Mouse (Mus musculus) adrenal gland, postnatal 14 days (tissue): ENCODE results near the gene Chmp6. TPM values are rescaled to one million over a fixed set of nuclear protein-coding genes. Genes with fewer than 3 reads are reported as not detected.

Experiments
- DNase-seq: peaks from one replicate; pipeline ENCODE4 v3.0.0; 2021; ENCODE audit warnings: mixed read lengths
- total RNA-seq: library from RNA; stranded (reverse); gene quantifications from 2 replicates; pipeline ENCODE4 v1.2.3, GENCODE M21; 2021

The Chmp6 gene
- total RNA-seq, 1 experiment from 2014 or later = 31.0 TPM

GRCm38 (mm10) chr11:119937216-119937615, 24.0 kb downstream of the Chmp6 start:
- no peak for DNase-seq

GRCm38 (mm10) chr11:119937772-119938502, 24.7 kb downstream of the Chmp6 start:
- no peak for DNase-seq

- DNase-seq = no peak
Observed at GRCm38 (mm10) chr11:119939073-119939710, 26.0 kb downstream of the Chmp6 start.

GRCm38 (mm10) chr11:119939711-119940106, 26.5 kb downstream of the Chmp6 start:
- DNase-seq = no peak

- no peak for DNase-seq
Observed at GRCm38 (mm10) chr11:119940142-119940541, 26.9 kb downstream of the Chmp6 start.

GRCm38 (mm10) chr11:119941794-119942193, 28.6 kb downstream of the Chmp6 start:
- no peak for DNase-seq

GRCm38 (mm10) chr11:119942201-119942726, 29.0 kb downstream of the Chmp6 start:
- no peak for DNase-seq

GRCm38 (mm10) chr11:119942727-119943427, 29.6 kb downstream of the Chmp6 start, which contains the start of gene Baiap2:
TSS of gene Baiap2 (plus strand) at chr11:119942763.
- DNase-seq = peak; percentile 100

GRCm38 (mm10) chr11:119943428-119943988, 30.3 kb downstream of the Chmp6 start:
- DNase-seq = no peak

- DNase-seq = peak; percentile 59
Observed at GRCm38 (mm10) chr11:119945343-119945742, 32.1 kb downstream of the Chmp6 start.

- no peak for DNase-seq
Observed at GRCm38 (mm10) chr11:119947426-119947825, 34.2 kb downstream of the Chmp6 start.

- no peak for DNase-seq
Observed at GRCm38 (mm10) chr11:119947897-119948296, 34.7 kb downstream of the Chmp6 start.

- no peak for DNase-seq
Observed at GRCm38 (mm10) chr11:119948305-119948704, 35.1 kb downstream of the Chmp6 start.

GRCm38 (mm10) chr11:119948803-119949202, 35.6 kb downstream of the Chmp6 start:
- peak; percentile 48 for DNase-seq

- peak; percentile 45 for DNase-seq
Observed at GRCm38 (mm10) chr11:119950535-119950934, 37.3 kb downstream of the Chmp6 start.

GRCm38 (mm10) chr11:119951326-119951725, 38.1 kb downstream of the Chmp6 start:
- DNase-seq = no peak

- DNase-seq = peak; percentile 79
Observed at GRCm38 (mm10) chr11:119952429-119953224, 39.4 kb downstream of the Chmp6 start.

- no peak for DNase-seq
Observed at GRCm38 (mm10) chr11:119954233-119954632, 41.0 kb downstream of the Chmp6 start.

- DNase-seq = no peak
Observed at GRCm38 (mm10) chr11:119954749-119955337, 41.6 kb downstream of the Chmp6 start.

- DNase-seq = no peak
Observed at GRCm38 (mm10) chr11:119955432-119955831, 42.2 kb downstream of the Chmp6 start.

- DNase-seq = no peak
Observed at GRCm38 (mm10) chr11:119956590-119956989, 43.3 kb downstream of the Chmp6 start.
